Mouse (Mus musculus) left cerebral cortex, adult 9 months (tissue): ENCODE data around the gene Bloc1s6.

Experiments used
- DNase-seq, 2 experiments: peaks; one replicate each; pipeline ENCODE4 v3.0.0; 2022; ENCODE audit warnings: low spot score in 2 of 2

Bloc1s6 gene

DNA sequence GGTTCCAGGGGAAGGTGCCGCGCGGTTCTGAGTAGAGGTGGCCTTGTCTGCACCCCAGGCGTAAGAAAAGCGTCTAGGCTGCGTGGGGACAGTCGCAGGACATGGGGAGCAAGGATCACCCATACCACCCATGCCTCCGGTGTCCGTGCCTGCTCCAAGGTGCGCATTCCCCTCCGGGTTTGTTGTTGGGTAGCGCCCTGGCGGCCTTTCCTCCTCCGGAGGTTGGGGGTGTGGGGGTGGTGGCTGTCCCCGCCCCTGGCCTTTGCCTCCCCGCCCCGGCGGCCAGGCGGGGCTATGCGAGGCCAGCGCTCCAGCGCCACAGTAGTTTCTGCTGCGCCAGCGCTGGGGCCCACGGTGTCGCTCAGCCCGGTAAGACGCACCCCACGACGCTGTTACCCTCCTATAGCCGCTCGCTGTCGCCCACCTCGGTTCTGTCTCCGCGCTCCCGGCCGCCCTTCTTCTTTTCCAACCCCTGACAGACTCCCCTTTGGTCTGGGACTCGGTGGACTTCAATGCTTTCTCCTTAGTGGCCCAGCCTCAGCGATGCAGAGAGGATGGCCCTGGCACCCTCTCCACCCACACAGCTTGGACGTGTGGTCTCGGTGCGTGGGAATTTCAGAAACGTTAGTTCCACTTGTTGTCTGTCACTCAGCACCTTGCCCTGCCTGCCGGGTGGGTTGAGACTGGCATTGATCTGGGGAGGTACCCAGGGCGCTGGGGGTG is 26.9 kb downstream of the Bloc1s6 start, which contains the start of gene Sqor:
Sqor (plus strand) TSS at position 167 of the 723 bp plus-strand sequence.
- peak in 1 of 2 experiments; percentile 13 for DNase-seq

DNA sequence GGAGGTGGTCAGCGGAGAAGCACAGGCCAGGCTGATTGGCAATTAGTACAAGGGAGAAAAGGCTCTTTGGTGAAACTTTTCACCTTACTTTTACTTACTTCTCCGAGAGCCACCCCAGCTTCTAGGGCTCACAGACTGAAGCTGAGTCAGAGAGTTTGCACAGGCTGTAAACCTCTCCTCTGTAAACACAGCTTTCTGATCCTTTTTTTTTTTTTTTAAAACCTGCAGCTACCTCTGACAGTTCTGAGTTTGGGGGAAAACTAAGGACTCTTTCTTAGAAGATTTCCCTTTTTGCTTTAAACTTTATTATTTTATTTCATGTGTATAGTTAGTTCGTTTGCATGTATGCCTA is 27.5 kb downstream of the Bloc1s6 start:
- no peak for DNase-seq

DNA sequence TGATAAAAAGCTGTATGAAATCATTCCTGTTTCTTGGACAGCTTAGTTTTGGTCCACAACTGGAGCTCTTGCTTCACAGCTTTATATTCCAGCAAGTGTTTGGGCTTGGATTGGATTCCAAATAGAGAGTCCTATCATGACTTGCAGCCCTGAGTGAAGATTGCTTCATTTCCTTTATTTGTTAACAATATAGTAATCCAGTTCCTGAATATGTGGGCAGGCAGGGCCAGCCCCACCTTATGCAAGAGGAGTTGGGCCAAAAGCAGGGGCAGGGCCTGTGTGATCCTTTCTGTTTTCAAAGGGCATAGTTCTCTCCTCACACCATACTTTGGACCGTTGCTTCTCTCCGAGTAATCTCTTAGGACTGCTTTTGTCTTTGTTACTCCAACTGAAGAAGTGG is 32.7 kb downstream of the Bloc1s6 start:
- no peak for DNase-seq

DNA sequence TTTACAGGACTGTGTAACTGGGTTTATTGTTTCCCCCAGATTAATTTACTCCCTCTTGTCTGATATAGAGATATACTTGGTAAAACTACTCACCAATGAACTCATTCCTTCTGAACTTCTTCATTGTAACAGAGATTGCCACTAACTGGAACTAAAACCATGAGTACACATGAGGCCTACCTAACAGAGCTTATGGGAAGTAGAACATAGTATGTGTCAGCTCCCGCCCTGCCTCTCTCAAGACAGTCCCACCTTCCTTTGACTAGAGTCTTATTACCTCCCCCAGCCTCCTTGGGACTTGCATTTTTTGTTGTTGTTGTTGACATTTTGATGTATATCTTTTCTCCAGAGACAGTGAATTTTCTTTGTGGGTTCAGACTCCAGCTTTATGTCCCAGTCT is 34.6 kb downstream of the Bloc1s6 start:
- DNase-seq = no peak

DNA sequence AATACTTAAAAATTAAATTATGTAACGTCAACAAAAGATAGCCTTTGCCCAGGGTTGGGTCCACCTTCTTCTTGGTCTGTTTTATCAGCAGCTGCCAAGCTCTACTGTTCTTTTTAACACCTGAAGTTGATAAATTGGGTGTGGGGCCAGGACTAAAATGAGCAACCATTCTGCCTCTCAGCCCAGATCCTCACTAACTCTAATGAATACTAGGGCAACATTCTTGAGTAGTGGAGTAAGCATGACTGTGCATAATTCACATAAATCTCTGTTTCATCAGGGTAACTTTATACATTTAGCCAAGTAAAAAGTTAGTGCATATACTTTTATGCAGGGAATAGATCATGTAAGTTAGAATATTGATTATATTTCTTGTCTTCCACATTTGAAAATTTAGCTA is 37.2 kb downstream of the Bloc1s6 start:
- no peak for DNase-seq

DNA sequence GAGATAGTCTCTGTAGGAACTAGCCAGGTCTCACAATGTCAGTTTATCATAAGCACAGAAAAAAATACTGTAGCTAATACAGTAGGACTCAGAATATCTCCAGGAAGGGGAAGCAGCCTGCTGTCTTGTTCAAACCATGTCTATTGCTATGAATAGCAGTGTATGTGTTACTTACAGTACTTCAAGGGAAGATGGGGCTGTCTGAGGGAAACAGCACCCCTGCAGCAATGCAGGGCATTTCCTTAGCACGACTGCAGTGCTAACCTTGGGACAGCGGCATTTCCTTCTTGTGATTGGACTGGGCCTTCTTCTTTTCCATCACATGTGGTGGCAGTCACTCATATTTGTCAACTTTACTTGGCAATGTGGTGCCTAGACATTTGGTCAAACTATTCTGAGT is 38.5 kb downstream of the Bloc1s6 start:
- DNase-seq = no peak

DNA sequence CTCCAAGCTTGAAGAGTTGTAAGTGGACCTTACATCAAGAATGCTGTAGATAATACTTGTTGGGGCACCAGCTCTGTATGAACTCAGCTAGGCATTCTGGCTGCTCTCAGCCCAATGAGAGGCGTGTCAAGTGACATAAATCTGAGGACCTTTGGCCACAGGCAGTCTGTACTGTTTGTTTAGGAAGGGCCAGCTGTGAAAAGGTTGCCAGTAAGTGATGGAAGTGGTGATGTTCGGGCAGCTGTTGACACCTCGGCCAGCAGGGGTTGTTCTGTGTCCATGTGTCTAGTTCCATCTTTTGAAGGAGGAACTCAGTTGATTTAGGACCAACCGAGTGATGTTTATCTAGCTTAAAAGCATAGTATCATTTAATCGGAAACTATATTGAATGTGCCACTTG is 41.7 kb downstream of the Bloc1s6 start:
- DNase-seq = no peak

DNA sequence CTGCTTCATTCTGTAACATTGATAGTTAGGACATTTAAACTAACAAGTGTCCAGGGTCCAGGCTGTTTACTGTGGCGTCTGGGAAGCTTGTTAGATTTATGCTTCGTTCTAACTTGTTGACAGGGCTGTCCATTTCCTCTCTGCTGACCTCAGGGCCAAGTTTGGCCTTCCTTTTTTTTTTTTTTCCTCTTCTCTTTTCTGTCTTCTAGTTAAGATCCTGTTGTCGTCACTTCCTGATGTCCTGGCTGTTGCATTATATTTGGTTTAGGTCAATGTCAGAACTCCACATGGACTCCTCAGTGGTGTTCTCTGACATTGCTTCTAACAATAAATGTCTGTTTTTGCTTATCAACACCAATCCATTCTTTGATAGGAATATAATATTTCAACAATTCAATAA is 42.1 kb downstream of the Bloc1s6 start:
- DNase-seq = no peak

DNA sequence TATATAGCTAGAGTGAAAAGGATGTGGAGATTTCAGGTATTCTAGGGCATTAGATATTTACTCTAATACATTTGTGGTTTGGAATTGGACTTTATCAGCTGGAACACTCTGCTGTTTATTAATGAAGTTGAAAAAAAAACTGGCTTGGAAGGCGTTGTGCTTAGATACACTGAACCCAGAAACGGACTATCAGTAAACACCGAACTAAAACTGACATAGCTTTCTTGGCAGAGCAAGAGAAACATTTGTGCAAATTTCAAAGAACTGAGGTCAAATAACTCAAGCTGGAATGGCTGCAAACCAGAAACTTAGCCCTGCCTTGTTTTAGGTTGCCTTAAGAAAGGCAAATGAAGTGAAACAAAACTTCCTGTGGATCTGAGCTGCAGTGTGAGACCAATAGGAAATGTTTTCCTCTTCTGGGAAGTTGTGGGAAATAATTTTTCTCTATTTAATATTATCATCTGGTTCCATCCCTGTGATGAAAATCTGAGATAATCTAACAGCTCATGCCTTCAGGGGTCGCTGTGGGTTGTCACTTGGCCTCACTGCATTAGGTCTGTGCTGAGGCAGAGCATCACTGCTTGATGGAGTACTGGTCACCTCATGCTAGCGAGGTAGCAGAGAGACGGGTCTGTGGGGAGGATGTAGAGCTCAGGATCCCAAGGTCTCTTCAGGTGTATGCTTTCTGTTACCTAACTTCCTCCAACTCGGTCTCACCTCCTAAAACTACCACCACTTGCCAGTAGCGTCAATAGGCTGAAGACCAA is 43.5 kb downstream of the Bloc1s6 start:
- DNase-seq = no peak

DNA sequence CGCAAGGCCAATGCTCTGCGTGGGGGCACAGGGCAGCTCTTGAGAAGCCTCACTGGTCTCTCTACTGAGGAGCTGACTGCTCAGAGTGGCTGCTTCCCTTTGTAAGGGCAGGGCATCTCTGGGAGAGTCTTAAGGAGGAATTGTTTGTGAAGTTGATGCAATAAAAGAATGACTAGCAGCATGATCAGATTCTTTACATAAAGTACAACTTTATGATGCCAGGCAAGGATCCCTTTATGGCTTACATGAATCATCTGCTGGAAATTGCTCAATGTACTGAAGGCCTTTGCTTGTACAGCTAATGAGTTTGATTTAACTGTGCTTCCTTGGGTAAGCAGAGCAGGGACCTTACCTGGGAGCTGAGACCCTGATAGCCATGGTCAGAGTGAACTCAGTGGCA is 45.4 kb downstream of the Bloc1s6 start:
- no peak for DNase-seq

DNA sequence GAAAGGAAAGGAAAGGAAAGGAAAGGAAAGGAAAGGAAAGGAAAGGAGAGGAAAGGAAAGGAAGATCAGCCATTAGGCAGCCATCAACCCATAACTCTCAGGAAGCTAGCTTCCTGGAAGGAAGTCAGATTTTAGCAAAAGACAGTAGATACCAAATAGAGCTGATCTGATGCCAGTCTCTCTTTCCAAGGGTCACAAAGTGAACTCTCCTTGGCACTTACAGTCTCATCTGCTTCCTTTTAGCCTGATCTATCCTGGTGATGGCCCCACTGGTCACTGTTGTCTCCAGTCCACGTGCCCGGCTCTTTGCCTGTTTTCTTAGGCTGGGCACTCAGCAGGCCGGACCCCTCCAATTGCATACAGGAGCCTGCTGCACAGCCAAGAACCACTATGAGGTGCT is 46.4 kb downstream of the Bloc1s6 start:
- DNase-seq = no peak

DNA sequence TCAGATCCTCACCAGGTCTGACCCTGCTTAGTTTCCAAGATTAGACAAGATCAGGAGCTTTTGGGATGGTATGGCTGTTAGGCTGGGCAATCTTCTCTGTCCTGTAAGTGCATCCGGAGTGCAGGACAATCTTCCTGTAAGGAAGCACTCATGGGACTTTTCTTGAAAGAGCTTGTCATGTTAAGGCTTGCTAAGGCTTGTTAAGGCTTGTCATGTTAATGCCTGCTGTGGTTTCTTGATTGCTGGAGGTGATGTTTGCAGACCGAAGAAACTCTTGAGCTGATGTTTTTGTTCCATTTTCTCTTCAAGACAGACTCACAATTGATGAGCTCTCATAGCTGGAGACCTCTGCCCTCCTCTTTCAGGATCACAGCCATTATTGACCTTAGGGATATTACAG is 47.9 kb downstream of the Bloc1s6 start:
- DNase-seq = no peak

DNA sequence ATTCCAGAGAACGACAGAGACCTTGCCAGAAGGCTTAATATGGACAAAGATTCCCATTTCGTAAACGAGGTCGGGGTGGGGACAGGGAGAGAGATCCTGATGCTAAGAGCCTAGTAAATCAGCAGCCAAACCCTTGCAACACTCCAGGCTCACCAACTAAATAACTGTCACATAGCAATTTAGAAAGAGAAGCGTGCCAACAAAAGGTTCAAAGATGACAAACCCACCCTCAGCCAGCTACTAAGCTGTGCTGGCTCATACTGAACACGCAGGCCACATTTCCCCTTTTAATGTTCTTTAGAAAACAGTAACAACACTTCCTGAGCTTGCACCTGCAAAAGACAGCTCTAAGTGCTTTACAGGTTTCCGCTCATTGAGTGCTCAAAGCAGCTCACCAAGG is 51.0 kb downstream of the Bloc1s6 start:
- no peak for DNase-seq

DNA sequence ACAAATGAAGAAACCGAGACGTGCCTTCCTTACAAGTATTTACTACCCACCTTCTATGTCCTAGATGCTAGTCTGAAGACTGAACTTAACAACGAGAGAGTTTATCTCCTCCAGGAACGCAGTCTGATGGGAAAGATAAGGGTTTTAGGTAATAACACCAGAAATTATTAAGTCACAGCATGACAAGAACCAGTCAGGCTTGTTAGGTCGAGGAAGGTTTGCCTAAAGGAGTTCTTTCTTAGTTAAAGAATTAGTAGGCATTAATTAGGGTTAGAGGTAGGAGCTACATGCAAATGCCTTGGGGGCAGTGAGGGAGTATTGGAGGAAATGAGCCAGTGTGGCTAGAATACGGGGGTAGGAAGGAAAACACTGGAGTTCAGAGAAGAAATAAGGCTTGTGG is 51.4 kb downstream of the Bloc1s6 start:
- no peak for DNase-seq
